In genomic region chr2:170033219-170033618, GRCm38 (mm10) we compare ENCODE assay signal across 13 mouse cellular contexts.
A peak's percentile ranks its signal among the peaks of the same experiment; 100 is the strongest.
DNase-seq lines count a peak whose midpoint lies in the region; ATAC-seq and TF ChIP-seq lines count a peak whose summit lies in the region.
"Had no signal": no experiment of that assay in that cellular context is flagged by ENCODE, and none has a peak within 500 bp of the region (broad histone marks: within the 10 kb centered on the region; RNA-seq: fewer than 3 reads in every experiment).

No protein-coding gene starts in this region.

- no peaks in the 10 kb centered on the region for H3K36me3 ChIP-seq in kidney, adult 2 months (ENCODE audit: control insufficient read depth, insufficient read depth, low read length)
- no peaks in the 10 kb centered on the region for H3K36me3 ChIP-seq in stomach, postnatal 0 days (ENCODE audit: control insufficient read depth, insufficient read depth, low read length)
- no peaks in the 10 kb centered on the region for H3K36me3 ChIP-seq in forebrain, embryonic 11.5 days (ENCODE audit: control insufficient read depth, insufficient read depth, low read length)
- H3K36me3 ChIP-seq: neural tube, embryonic 13.5 days had no signal

- no peaks in the 10 kb centered on the region for H3K27me3 ChIP-seq in kidney, adult 2 months (replicated peaks; ENCODE audit: control insufficient read depth, insufficient read depth, low read length)
- H3K27me3 ChIP-seq in stomach, postnatal 0 days (ENCODE audit: control insufficient read depth, insufficient read depth, low read length): no peaks in the 10 kb centered on the region
- no peaks in the 10 kb centered on the region; the same call in 1 of the 2 replicates for H3K27me3 ChIP-seq in forebrain, embryonic 11.5 days (ENCODE audit: control insufficient read depth, insufficient read depth, low read length)
- H3K27me3 ChIP-seq: neural tube, embryonic 13.5 days had no signal

- peak; percentile 8 for DNase-seq in kidney, adult 2 months
- no peak for DNase-seq in kidney, adult 9 months
- peak; percentile 37 for DNase-seq in testis, postnatal 14 days (ENCODE audit: low spot score)
- no peak for DNase-seq in testis, postnatal 10 days (ENCODE audit: low spot score)
- DNase-seq in kidney, postnatal 25 days: peak; percentile 8 to 45
- no peak for DNase-seq in stomach, postnatal 0 days (ENCODE audit: low spot score)
- no peak for DNase-seq in thymus, postnatal 14 days
- no peak for DNase-seq in forebrain, embryonic 11.5 days (ENCODE audit: low spot score)
- DNase-seq: cerebellum, adult 11 months; layer of hippocampus, adult 9-11 months had no signal

- TF ChIP-seq EP300 in stomach, postnatal 0 days (optimal IDR thresholded peaks at IDR 0.05): no peak

- TF ChIP-seq POLR2A in kidney, adult 2 months (IDR thresholded peaks at IDR 0.05; ENCODE audit: low read depth, low read length): no peak

- no peak overlapping the region for H3K27ac ChIP-seq in kidney, adult 2 months (ENCODE audit: insufficient read depth, low read depth, low read length)
- peak overlapping the region; percentile 53 for H3K27ac ChIP-seq in stomach, postnatal 0 days (replicated peaks)
- H3K27ac ChIP-seq in forebrain, embryonic 11.5 days (ENCODE audit: low read depth, low read length): no peak overlapping the region
- H3K27ac ChIP-seq: macrophage; neural tube, embryonic 13.5 days had no signal

- no peaks in the 10 kb centered on the region for H3K4me1 ChIP-seq in kidney, adult 2 months (ENCODE audit: control insufficient read depth, insufficient read depth, low read length)
- H3K4me1 ChIP-seq in stomach, postnatal 0 days (replicated peaks; ENCODE audit: control insufficient read depth, insufficient read depth): no peaks in the 10 kb centered on the region
- H3K4me1 ChIP-seq in forebrain, embryonic 11.5 days (replicated peaks; ENCODE audit: control insufficient read depth, insufficient read depth, low read length): peaks cover 4% of the 10 kb centered on the region; the same call in 1 of the 2 replicates

- no peak overlapping the region for H3K4me2 ChIP-seq in stomach, postnatal 0 days (replicated peaks; ENCODE audit: low read depth)
- no peak overlapping the region for H3K4me2 ChIP-seq in forebrain, embryonic 11.5 days (ENCODE audit: low read depth, low read length, severe bottlenecking)
- H3K4me2 ChIP-seq: heart, embryonic 11.5 days; neural tube, embryonic 13.5 days had no signal

- no peak overlapping the region for H3K9ac ChIP-seq in stomach, postnatal 0 days (ENCODE audit: low read length)
- H3K9ac ChIP-seq in forebrain, embryonic 11.5 days (ENCODE audit: low read length): no peak overlapping the region
- H3K9ac ChIP-seq: neural tube, embryonic 13.5 days had no signal

- WGBS in kidney, adult 2 months: 45% methylated on average over 5 of the region's 5 CpGs
- 49% methylated on average over 5 of the region's 5 CpGs for WGBS in stomach, postnatal 0 days
- WGBS in forebrain, embryonic 11.5 days: 86% methylated on average over 5 of the region's 5 CpGs

- no peak for TF ChIP-seq CTCF in kidney, adult 2 months (conservative IDR thresholded peaks at IDR 0.05; ENCODE audit: insufficient read depth, insufficient read length, low read depth, low read length)
- 0 out of 2 replicates have a peak, but pooled peaks have one; percentile 24 for TF ChIP-seq CTCF in stomach, postnatal 0 days (IDR thresholded peaks at IDR 0.05; ENCODE audit: low read depth)

- no peak overlapping the region for H3K4me3 ChIP-seq in kidney, adult 2 months (ENCODE audit: insufficient read depth, low read depth, low read length)
- H3K4me3 ChIP-seq in stomach, postnatal 0 days (ENCODE audit: low read depth, low read length): no peak overlapping the region
- no peak overlapping the region for H3K4me3 ChIP-seq in forebrain, embryonic 11.5 days (ENCODE audit: low read depth, low read length)
- H3K4me3 ChIP-seq: neural tube, embryonic 13.5 days had no signal

- H3K9me3 ChIP-seq in stomach, postnatal 0 days (ENCODE audit: control insufficient read depth, low read length): no peaks in the 10 kb centered on the region
- no peaks in the 10 kb centered on the region for H3K9me3 ChIP-seq in forebrain, embryonic 11.5 days (ENCODE audit: control insufficient read depth, low read length)
- H3K9me3 ChIP-seq: neural tube, embryonic 13.5 days had no signal

- peak; percentile 71; the same call in 1 of the 2 replicates for ATAC-seq in stomach, postnatal 0 days (ENCODE audit: low FRiP score, low TSS enrichment)
- no peak for ATAC-seq in forebrain, embryonic 11.5 days (replicated peaks; ENCODE audit: low FRiP score)

Comparison
In these comparisons a context has a peak if more than half of its experiments do, and no peak if none do; other contexts are left out.
1. DNase-seq: peak in kidney, adult 2 months (single experiment), testis, postnatal 14 days (single experiment) and kidney, postnatal 25 days (2 of 2); none in kidney, adult 9 months (single experiment), testis, postnatal 10 days (single experiment), stomach, postnatal 0 days (single experiment), thymus, postnatal 14 days (single experiment) and forebrain, embryonic 11.5 days (single experiment).